Mouse (Mus musculus): Measurements from ENCODE around the gene Mapk14. TPM values are rescaled to one million over a fixed set of nuclear protein-coding genes. Genes with fewer than 3 reads are reported as not detected.

The Mapk14 gene
- polyA plus RNA-seq, 1 experiment = not detected

- TF ChIP-seq POLR2A (IDR thresholded peaks at IDR 0.05; ENCODE audit: insufficient read depth, low read depth, low read length) (no peak), CTCF (IDR thresholded peaks at IDR 0.05; ENCODE audit: insufficient read depth, low read depth, low read length) (no peak)
- WGBS = 92% methylated on average over 9 of the region's 9 CpGs
Measured at GRCm38 (mm10) chr17:28743916-28744315, 52.8 kb downstream of the Mapk14 start.

GRCm38 (mm10) chr17:28745773-28746172 is 54.6 kb downstream of the Mapk14 start:
- Histone ChIP-seq H3K4me3 (ENCODE audit: insufficient read depth, low read depth, low read length) (no peak overlapping the region), H3K4me1 (ENCODE audit: control insufficient read depth, insufficient read depth, low read length) (peaks cover 5% of the 10 kb centered on the region; the same call in 1 of the 2 replicates), H3K27ac (ENCODE audit: insufficient read depth, low read depth, low read length) (no peak overlapping the region)
- WGBS = 70% methylated on average over 6 of the region's 6 CpGs
- TF ChIP-seq CTCF (IDR thresholded peaks at IDR 0.05; ENCODE audit: insufficient read depth, low read depth, low read length) (no peak), POLR2A (IDR thresholded peaks at IDR 0.05; ENCODE audit: insufficient read depth, low read depth, low read length) (no peak)

More at GRCm38 (mm10) chr17:28743916-28744315, 52.8 kb downstream of the Mapk14 start:
- Histone ChIP-seq H3K4me1 (ENCODE audit: control insufficient read depth, insufficient read depth, low read length) (no peaks in the 10 kb centered on the region), H3K27ac (ENCODE audit: insufficient read depth, low read depth, low read length) (no peak overlapping the region), H3K4me3 (ENCODE audit: insufficient read depth, low read depth, low read length) (no peak overlapping the region)

- TF ChIP-seq CTCF (IDR thresholded peaks at IDR 0.05; ENCODE audit: insufficient read depth, low read depth, low read length) (no peak), POLR2A (IDR thresholded peaks at IDR 0.05; ENCODE audit: insufficient read depth, low read depth, low read length) (no peak)
- Histone ChIP-seq H3K27ac (ENCODE audit: insufficient read depth, low read depth, low read length) (no peak overlapping the region), H3K4me1 (ENCODE audit: control insufficient read depth, insufficient read depth, low read length) (peaks cover 5% of the 10 kb centered on the region; the same call in 1 of the 2 replicates), H3K4me3 (ENCODE audit: insufficient read depth, low read depth, low read length) (no peak overlapping the region)
- 69% methylated on average over 4 of the region's 4 CpGs for WGBS
Measured at GRCm38 (mm10) chr17:28748001-28748400, 56.9 kb downstream of the Mapk14 start.

- Histone ChIP-seq H3K27ac (ENCODE audit: insufficient read depth, low read depth, low read length) (no peak overlapping the region), H3K4me3 (ENCODE audit: insufficient read depth, low read depth, low read length) (no peak overlapping the region), H3K4me1 (ENCODE audit: control insufficient read depth, insufficient read depth, low read length) (peaks cover 5% of the 10 kb centered on the region; the same call in 1 of the 2 replicates)
- TF ChIP-seq CTCF (IDR thresholded peaks at IDR 0.05; ENCODE audit: insufficient read depth, low read depth, low read length) = no peak
- TF ChIP-seq POLR2A (IDR thresholded peaks at IDR 0.05; ENCODE audit: insufficient read depth, low read depth, low read length) = no peak
- WGBS = 56% methylated on average over 6 of the region's 6 CpGs
Measured at GRCm38 (mm10) chr17:28750580-28750979, 59.5 kb downstream of the Mapk14 start.

- Histone ChIP-seq H3K4me3 (ENCODE audit: insufficient read depth, low read depth, low read length) (no peak overlapping the region), H3K4me1 (ENCODE audit: control insufficient read depth, insufficient read depth, low read length) (no peaks in the 10 kb centered on the region), H3K27ac (ENCODE audit: insufficient read depth, low read depth, low read length) (no peak overlapping the region)
- TF ChIP-seq POLR2A (IDR thresholded peaks at IDR 0.05; ENCODE audit: insufficient read depth, low read depth, low read length) (no peak), CTCF (IDR thresholded peaks at IDR 0.05; ENCODE audit: insufficient read depth, low read depth, low read length) (no peak)
- WGBS = 73% methylated on average over 5 of the region's 5 CpGs
Measured at GRCm38 (mm10) chr17:28756447-28756846, 65.3 kb downstream of the Mapk14 start.

- TF ChIP-seq CTCF (IDR thresholded peaks at IDR 0.05; ENCODE audit: insufficient read depth, low read depth, low read length) = no peak
- TF ChIP-seq POLR2A (IDR thresholded peaks at IDR 0.05; ENCODE audit: insufficient read depth, low read depth, low read length) = no peak
- no peaks in the 10 kb centered on the region for H3K4me1 ChIP-seq (ENCODE audit: control insufficient read depth, insufficient read depth, low read length)
- no peak overlapping the region for H3K27ac ChIP-seq (ENCODE audit: insufficient read depth, low read depth, low read length)
- 71% methylated on average over 2 of the region's 2 CpGs for WGBS
- H3K4me3 ChIP-seq (ENCODE audit: insufficient read depth, low read depth, low read length) = no peak overlapping the region
Measured at GRCm38 (mm10) chr17:28757470-28757869, 66.3 kb downstream of the Mapk14 start.

GRCm38 (mm10) chr17:28760736-28761312 is 69.7 kb downstream of the Mapk14 start:
- Histone ChIP-seq H3K27ac (ENCODE audit: insufficient read depth, low read depth, low read length) (no peak overlapping the region), H3K4me1 (ENCODE audit: control insufficient read depth, insufficient read depth, low read length) (no peaks in the 10 kb centered on the region), H3K4me3 (ENCODE audit: insufficient read depth, low read depth, low read length) (no peak overlapping the region)
- WGBS = 83% methylated on average over 8 of the region's 8 CpGs
- TF ChIP-seq POLR2A (IDR thresholded peaks at IDR 0.05; ENCODE audit: insufficient read depth, low read depth, low read length) (no peak), CTCF (IDR thresholded peaks at IDR 0.05; ENCODE audit: insufficient read depth, low read depth, low read length) (no peak)

GRCm38 (mm10) chr17:28761871-28762270 is 70.7 kb downstream of the Mapk14 start:
- 13% methylated on average over 3 of the region's 3 CpGs for WGBS
- no peak for TF ChIP-seq POLR2A (IDR thresholded peaks at IDR 0.05; ENCODE audit: insufficient read depth, low read depth, low read length)
- peak; percentile 69; the same call in 1 of the 2 replicates for TF ChIP-seq CTCF (IDR thresholded peaks at IDR 0.05; ENCODE audit: insufficient read depth, low read depth, low read length)
- Histone ChIP-seq H3K4me1 (ENCODE audit: control insufficient read depth, insufficient read depth, low read length) (no peaks in the 10 kb centered on the region), H3K4me3 (ENCODE audit: insufficient read depth, low read depth, low read length) (no peak overlapping the region), H3K27ac (ENCODE audit: insufficient read depth, low read depth, low read length) (no peak overlapping the region)

- Histone ChIP-seq H3K4me3 (ENCODE audit: insufficient read depth, low read depth, low read length) (no peak overlapping the region), H3K27ac (ENCODE audit: insufficient read depth, low read depth, low read length) (no peak overlapping the region), H3K4me1 (ENCODE audit: control insufficient read depth, insufficient read depth, low read length) (peaks cover 15% of the 10 kb centered on the region)
- 79% methylated on average over 3 of the region's 3 CpGs for WGBS
- TF ChIP-seq POLR2A (IDR thresholded peaks at IDR 0.05; ENCODE audit: insufficient read depth, low read depth, low read length) (no peak), CTCF (IDR thresholded peaks at IDR 0.05; ENCODE audit: insufficient read depth, low read depth, low read length) (no peak)
Measured at GRCm38 (mm10) chr17:28766203-28766602, 75.1 kb downstream of the Mapk14 start.
